Mouse (Mus musculus): ENCODE measurements around the gene Dlgap5. TPM values are rescaled to one million over a fixed set of nuclear protein-coding genes. Genes with fewer than 3 reads are reported as not detected.

The Dlgap5 gene
- polyA plus RNA-seq, 1 experiment from 2014 or later: 65.2 TPM

- H3K4me3 ChIP-seq: no peak overlapping the region
- 72% methylated on average over 3 of the region's 3 CpGs for WGBS
- H3K4me1 ChIP-seq: peaks cover 5% of the 10 kb centered on the region
- no peak overlapping the region for H3K27ac ChIP-seq
- H3K36me3 ChIP-seq: no peaks in the 10 kb centered on the region
- no peaks in the 10 kb centered on the region for H3K27me3 ChIP-seq (ENCODE audit: insufficient read depth, poor library complexity, severe bottlenecking)
- H3K9me3 ChIP-seq: no peaks in the 10 kb centered on the region
- no peak for DNase-seq (ENCODE audit: low spot score)
Measured at GRCm38 (mm10) chr14:47359610-47360009, 58.6 kb downstream of the Dlgap5 start.

GRCm38 (mm10) chr14:47356622-47357021 lies 61.6 kb downstream of the Dlgap5 start:
- H3K4me3 ChIP-seq: no peak overlapping the region
- H3K9me3 ChIP-seq: no peaks in the 10 kb centered on the region
- H3K27me3 ChIP-seq (ENCODE audit: insufficient read depth, poor library complexity, severe bottlenecking): no peaks in the 10 kb centered on the region
- no peak for DNase-seq (ENCODE audit: low spot score)
- H3K36me3 ChIP-seq: no peaks in the 10 kb centered on the region
- no peak overlapping the region for H3K27ac ChIP-seq
- H3K4me1 ChIP-seq: peaks cover 4% of the 10 kb centered on the region; the same call in 1 of the 2 replicates
- WGBS: 82% methylated on average over 3 of the region's 3 CpGs

GRCm38 (mm10) chr14:47354948-47355347 lies 63.3 kb downstream of the Dlgap5 start:
- Histone ChIP-seq H3K36me3 (no peaks in the 10 kb centered on the region), H3K4me1 (peaks cover 4% of the 10 kb centered on the region; the same call in 1 of the 2 replicates), H3K4me3 (no peak overlapping the region), H3K27me3 (ENCODE audit: insufficient read depth, poor library complexity, severe bottlenecking) (no peaks in the 10 kb centered on the region), H3K27ac (no peak overlapping the region), H3K9me3 (no peaks in the 10 kb centered on the region)
- DNase-seq (ENCODE audit: low spot score): no peak
- WGBS: 68% methylated on average over 5 of the region's 5 CpGs

GRCm38 (mm10) chr14:47354111-47354577 lies 64.1 kb downstream of the Dlgap5 start:
- Histone ChIP-seq H3K4me1 (no peaks in the 10 kb centered on the region), H3K4me3 (no peak overlapping the region), H3K27ac (no peak overlapping the region), H3K27me3 (ENCODE audit: insufficient read depth, poor library complexity, severe bottlenecking) (no peaks in the 10 kb centered on the region), H3K36me3 (no peaks in the 10 kb centered on the region), H3K9me3 (no peaks in the 10 kb centered on the region)
- WGBS: 63% methylated on average over 8 of the region's 8 CpGs
- DNase-seq (ENCODE audit: low spot score): no peak

- 71% methylated on average over 4 of the region's 4 CpGs for WGBS
- no peaks in the 10 kb centered on the region for H3K4me1 ChIP-seq
- no peak overlapping the region for H3K27ac ChIP-seq
- H3K27me3 ChIP-seq (ENCODE audit: insufficient read depth, poor library complexity, severe bottlenecking): no peaks in the 10 kb centered on the region
- no peak for DNase-seq (ENCODE audit: low spot score)
- no peak overlapping the region for H3K4me3 ChIP-seq
- H3K36me3 ChIP-seq: no peaks in the 10 kb centered on the region
- no peaks in the 10 kb centered on the region for H3K9me3 ChIP-seq
Measured at GRCm38 (mm10) chr14:47353240-47353639, 65.0 kb downstream of the Dlgap5 start.

- no peak for DNase-seq (ENCODE audit: low spot score)
- H3K27me3 ChIP-seq (ENCODE audit: insufficient read depth, poor library complexity, severe bottlenecking): no peaks in the 10 kb centered on the region
- no peaks in the 10 kb centered on the region for H3K9me3 ChIP-seq
- 92% methylated on average over 10 of the region's 10 CpGs for WGBS
- no peaks in the 10 kb centered on the region for H3K36me3 ChIP-seq
- no peak overlapping the region for H3K4me3 ChIP-seq
- no peak overlapping the region for H3K27ac ChIP-seq
- H3K4me1 ChIP-seq: no peaks in the 10 kb centered on the region
Measured at GRCm38 (mm10) chr14:47352272-47352671, 65.9 kb downstream of the Dlgap5 start.

- no peak for DNase-seq (ENCODE audit: low spot score)
- H3K27me3 ChIP-seq (ENCODE audit: insufficient read depth, poor library complexity, severe bottlenecking): no peaks in the 10 kb centered on the region
- H3K27ac ChIP-seq: no peak overlapping the region
- 74% methylated on average over 2 of the region's 2 CpGs for WGBS
- H3K4me1 ChIP-seq: no peaks in the 10 kb centered on the region
- no peak overlapping the region for H3K4me3 ChIP-seq
- H3K9me3 ChIP-seq: no peaks in the 10 kb centered on the region
- no peaks in the 10 kb centered on the region for H3K36me3 ChIP-seq
Measured at GRCm38 (mm10) chr14:47350974-47351373, 67.2 kb downstream of the Dlgap5 start.

- 81% methylated on average over 1 of the region's 1 CpGs for WGBS
- no peak overlapping the region for H3K4me3 ChIP-seq
Measured at GRCm38 (mm10) chr14:47346715-47347114, 71.5 kb downstream of the Dlgap5 start.

GRCm38 (mm10) chr14:47341811-47342291 lies 76.4 kb downstream of the Dlgap5 start:
- no peak for DNase-seq (ENCODE audit: low spot score)
- H3K27me3 ChIP-seq (ENCODE audit: insufficient read depth, poor library complexity, severe bottlenecking): no peaks in the 10 kb centered on the region
- H3K4me3 ChIP-seq: no peak overlapping the region
- no peaks in the 10 kb centered on the region for H3K4me1 ChIP-seq
- no peaks in the 10 kb centered on the region for H3K9me3 ChIP-seq
- 73% methylated on average over 4 of the region's 4 CpGs for WGBS
- H3K27ac ChIP-seq: no peak overlapping the region
- no peaks in the 10 kb centered on the region for H3K36me3 ChIP-seq

More at GRCm38 (mm10) chr14:47346715-47347114, 71.5 kb downstream of the Dlgap5 start:
- Histone ChIP-seq H3K27ac (no peak overlapping the region), H3K36me3 (no peaks in the 10 kb centered on the region), H3K4me1 (no peaks in the 10 kb centered on the region), H3K9me3 (no peaks in the 10 kb centered on the region), H3K27me3 (ENCODE audit: insufficient read depth, poor library complexity, severe bottlenecking) (no peaks in the 10 kb centered on the region)
- DNase-seq (ENCODE audit: low spot score): no peak

GRCm38 (mm10) chr14:47340231-47340925 lies 77.8 kb downstream of the Dlgap5 start:
- no peaks in the 10 kb centered on the region for H3K9me3 ChIP-seq
- no peak overlapping the region for H3K27ac ChIP-seq
- no peaks in the 10 kb centered on the region for H3K27me3 ChIP-seq (ENCODE audit: insufficient read depth, poor library complexity, severe bottlenecking)
- no peaks in the 10 kb centered on the region for H3K36me3 ChIP-seq
- DNase-seq (ENCODE audit: low spot score): no peak
- WGBS: 79% methylated on average over 10 of the region's 10 CpGs
- no peaks in the 10 kb centered on the region for H3K4me1 ChIP-seq
- H3K4me3 ChIP-seq: no peak overlapping the region

Other genes starting within 250 kb of the Dlgap5 start
- gene Gch1, start 229.0 kb downstream of the Dlgap5 start, polyA plus RNA-seq (2016; fragmentation: Nextera tagmentation; extraction: Ambion mirVana): 6.5 and 8.1 TPM in 2 replicates
- gene Wdhd1, start 141.6 kb downstream of the Dlgap5 start, polyA plus RNA-seq (2016; fragmentation: Nextera tagmentation; extraction: Ambion mirVana): 31.8 and 35.9 TPM in 2 replicates
- gene Socs4, start 141.5 kb downstream of the Dlgap5 start, polyA plus RNA-seq (2016; fragmentation: Nextera tagmentation; extraction: Ambion mirVana): 2.0 and 3.3 TPM in 2 replicates
- 79.9 and 82.1 TPM in 2 replicates for gene Mapk1ip1l, start 120.1 kb downstream of the Dlgap5 start, polyA plus RNA-seq (2016; fragmentation: Nextera tagmentation; extraction: Ambion mirVana)
- gene Lgals3, start 50.7 kb downstream of the Dlgap5 start, polyA plus RNA-seq (2016; fragmentation: Nextera tagmentation; extraction: Ambion mirVana): 1.4 and 2.2 TPM in 2 replicates
- 21.8 and 22.0 TPM in 2 replicates for gene Fbxo34, start 32.0 kb upstream of the Dlgap5 start, polyA plus RNA-seq (2016; fragmentation: Nextera tagmentation; extraction: Ambion mirVana)
- 10.6 and 11.7 TPM in 2 replicates for gene Atg14, start 152.2 kb upstream of the Dlgap5 start, polyA plus RNA-seq (2016; fragmentation: Nextera tagmentation; extraction: Ambion mirVana)
- 73.1 and 82.3 TPM in 2 replicates for gene Ktn1, start 230.0 kb upstream of the Dlgap5 start, polyA plus RNA-seq (2016; fragmentation: Nextera tagmentation; extraction: Ambion mirVana)

All from heart, embryonic 10.5 days (tissue).